Mouse (Mus musculus): Measurements from ENCODE around the gene Evi5l. TPM values are rescaled to one million over a fixed set of nuclear protein-coding genes. Genes with fewer than 3 reads are reported as not detected.

The Evi5l gene
- polyA plus RNA-seq, 1 experiment from 2014 or later, result 91.4 TPM

- H3K27ac ChIP-seq, result peak within 1 kb of the TSS; percentile 98
- H3K27me3 ChIP-seq, result no peaks in the 10 kb centered on the region
- peaks cover 37% of the 10 kb centered on the region for H3K4me1 ChIP-seq (replicated peaks)
- H3K36me3 ChIP-seq, result peaks cover 77% of the 10 kb centered on the region
- WGBS, result 9% methylated on average over 20 of the region's 33 CpGs
- no peaks in the 10 kb centered on the region for H3K9me3 ChIP-seq
- peak; percentile 92 for ATAC-seq
- H3K9ac ChIP-seq (replicated peaks), result peak within 1 kb of the TSS; percentile 95
- peak within 1 kb of the TSS; percentile 95 for H3K4me3 ChIP-seq (replicated peaks)
- H3K4me2 ChIP-seq (replicated peaks), result peak within 1 kb of the TSS; percentile 77
These were observed 92.9 kb downstream of the Evi5l start, which contains the start of gene Ctxn1 for GRCm38 (mm10) chr8:4259125-4259804. Gene Ctxn1, minus strand, starts transcription at chr8:4259274.

- H3K36me3 ChIP-seq, result peaks cover 77% of the 10 kb centered on the region
- no peak for ATAC-seq
- H3K27me3 ChIP-seq, result no peaks in the 10 kb centered on the region
- peak overlapping the region; percentile 98 for H3K27ac ChIP-seq
- WGBS, result 73% methylated on average over 4 of the region's 4 CpGs
- no peaks in the 10 kb centered on the region for H3K9me3 ChIP-seq
- peak overlapping the region; percentile 95; the same call in 1 of the 2 replicates for H3K4me3 ChIP-seq (replicated peaks)
- peak overlapping the region; percentile 95 for H3K9ac ChIP-seq (replicated peaks)
- H3K4me2 ChIP-seq (replicated peaks), result peak overlapping the region; percentile 77
- H3K4me1 ChIP-seq (replicated peaks), result peaks cover 33% of the 10 kb centered on the region
These were observed 93.4 kb downstream of the Evi5l start for GRCm38 (mm10) chr8:4259805-4260170.

Other genes with a start within 250 kb of the Evi5l start
- gene Cd209b, start 239.7 kb upstream of the Evi5l start, polyA plus RNA-seq (2015; fragmentation: Nextera tagmentation; extraction: Ambion mirVana), result not detected in 2 replicates
- gene Cd209c, start 211.8 kb upstream of the Evi5l start, polyA plus RNA-seq (2015; fragmentation: Nextera tagmentation; extraction: Ambion mirVana), result 0.40 and 0.75 TPM in 2 replicates
- 0.23 TPM in 1 of 2 replicates, not detected in the other for gene Cd209f, start 60.7 kb upstream of the Evi5l start, polyA plus RNA-seq (2015; fragmentation: Nextera tagmentation; extraction: Ambion mirVana)
- gene Cd209g, start 32.5 kb upstream of the Evi5l start, polyA plus RNA-seq (2015; fragmentation: Nextera tagmentation; extraction: Ambion mirVana), result not detected in 2 replicates
- gene Prr36, start 50.9 kb downstream of the Evi5l start, polyA plus RNA-seq (2015; fragmentation: Nextera tagmentation; extraction: Ambion mirVana), result 44.2 and 52.1 TPM in 2 replicates
- gene Lrrc8e, start 60.3 kb downstream of the Evi5l start, polyA plus RNA-seq (2015; fragmentation: Nextera tagmentation; extraction: Ambion mirVana), result 0.17 TPM in 1 of 2 replicates, not detected in the other
- gene Map2k7, start 72.2 kb downstream of the Evi5l start, polyA plus RNA-seq (2015; fragmentation: Nextera tagmentation; extraction: Ambion mirVana), result 33.0 and 36.9 TPM in 2 replicates
- 0.90 and 1.2 TPM in 2 replicates for gene Gm49320, start 72.3 kb downstream of the Evi5l start, polyA plus RNA-seq (2015; fragmentation: Nextera tagmentation; extraction: Ambion mirVana)
- 8.0 and 8.5 TPM in 2 replicates for gene Tgfbr3l, start 81.6 kb downstream of the Evi5l start, polyA plus RNA-seq (2015; fragmentation: Nextera tagmentation; extraction: Ambion mirVana)
- 62.7 and 64.1 TPM in 2 replicates for gene Snapc2, start 86.5 kb downstream of the Evi5l start, polyA plus RNA-seq (2015; fragmentation: Nextera tagmentation; extraction: Ambion mirVana)
- 245 and 257 TPM in 2 replicates for gene Ctxn1, start 92.7 kb downstream of the Evi5l start, polyA plus RNA-seq (2015; fragmentation: Nextera tagmentation; extraction: Ambion mirVana)
- 44.5 and 45.1 TPM in 2 replicates for gene Timm44, start 109.3 kb downstream of the Evi5l start, polyA plus RNA-seq (2015; fragmentation: Nextera tagmentation; extraction: Ambion mirVana)
- 20.0 and 23.2 TPM in 2 replicates for gene Ccl25, start 158.6 kb downstream of the Evi5l start, polyA plus RNA-seq (2015; fragmentation: Nextera tagmentation; extraction: Ambion mirVana)
- 152 and 163 TPM in 2 replicates for gene Elavl1, start 158.8 kb downstream of the Evi5l start, polyA plus RNA-seq (2015; fragmentation: Nextera tagmentation; extraction: Ambion mirVana)